Mouse (Mus musculus) lung, embryonic 15.5 days (tissue): Measurements from ENCODE around the gene Tnfaip6. TPM values are rescaled to one million over a fixed set of nuclear protein-coding genes. Genes with fewer than 3 reads are reported as not detected.

Source experiments
- ATAC-seq: fragments of 200-750 bp; cut with Nextera tagmentation; 2 replicates; pipeline ENCODE4 v1.8.0; 2017; ENCODE audit warnings: moderate number of reproducible peaks, borderline replicate concordance; ENCODE audit not compliant: low FRiP score, low TSS enrichment; ENCODE audit errors: extremely low read depth
- H3K27ac ChIP-seq: fragments of 300-500 bp; sonication (generic); 2 replicates; pipeline ENCODE4 v1.5.1; 2015; ENCODE audit warnings: moderate library complexity, mild to moderate bottlenecking, inconsistent platforms
- H3K27me3 ChIP-seq: fragments of 300-500 bp; sonication (generic); 2 replicates; pipeline ENCODE4 v1.6.1; 2015; ENCODE audit warnings: inconsistent platforms
- H3K36me3 ChIP-seq: fragments of 300-500 bp; sonication (generic); 2 replicates; pipeline ENCODE4 v1.6.1; 2015; ENCODE audit warnings: inconsistent platforms
- H3K4me1 ChIP-seq: fragments of 300-500 bp; sonication (generic); 2 replicates; pipeline ENCODE4 v1.6.1; 2015; ENCODE audit warnings: inconsistent platforms
- H3K4me2 ChIP-seq: fragments of 300-500 bp; sonication (generic); 2 replicates; pipeline ENCODE4 v1.6.1; 2015; ENCODE audit warnings: inconsistent platforms, mild to moderate bottlenecking, moderate library complexity
- H3K4me3 ChIP-seq: fragments of 300-500 bp; sonication (generic); 2 replicates; pipeline ENCODE4 v1.5.1; 2015; ENCODE audit warnings: mild to moderate bottlenecking, inconsistent platforms
- H3K9ac ChIP-seq: fragments of 300-500 bp; sonication (generic); 2 replicates; pipeline ENCODE4 v1.6.1; 2015; ENCODE audit warnings: inconsistent platforms
- H3K9me3 ChIP-seq: fragments of 300-500 bp; sonication (generic); 2 replicates; pipeline ENCODE4 v1.6.1; 2016; ENCODE audit warnings: inconsistent platforms
- WGBS: fragments of 180-500 bp; shearing (Covaris S2); methylation state at CpG from one replicate; pipeline ENCODE4 v1.1.7; 2015; 5-methylcytosine and 5-hydroxymethylcytosine counted together
- polyA plus RNA-seq: library from polyadenylated mRNA; unstranded; fragments of >200 nt; fragmentation: Nextera tagmentation; extraction: Ambion mirVana; gene quantifications from 2 replicates; pipeline ENCODE4 v1.2.1, GENCODE M21; 2015

The Tnfaip6 gene
- polyA plus RNA-seq, 1 experiment from 2014 or later, result 6.5 TPM

DNA sequence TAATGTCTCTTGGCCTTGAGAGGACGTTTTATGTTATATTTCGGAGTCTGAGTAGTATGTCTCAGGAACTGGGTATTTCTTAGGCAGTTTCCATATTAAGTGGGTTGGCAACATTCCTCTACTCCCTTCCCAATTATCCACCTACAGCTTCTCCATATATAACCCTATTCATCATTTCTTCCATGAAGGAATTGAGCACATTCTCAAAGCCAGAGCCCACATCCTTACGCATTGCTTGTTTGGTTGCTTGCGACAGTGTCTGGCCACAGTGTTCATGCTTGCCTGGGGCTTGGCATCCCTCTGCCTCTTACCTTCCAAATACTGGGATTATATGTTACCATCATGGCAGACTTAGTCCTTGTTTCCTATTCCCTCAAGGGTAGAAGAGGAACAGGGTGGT lies 3.2 kb upstream of the Tnfaip6 start:
- Histone ChIP-seq H3K9ac (no peak overlapping the region), H3K36me3 (no peaks in the 10 kb centered on the region), H3K4me1 (0 out of 2 replicates have a peak, but pooled peaks cover 2% of the 10 kb centered on the region), H3K27ac (no peak overlapping the region), H3K4me3 (no peak overlapping the region), H3K9me3 (no peaks in the 10 kb centered on the region), H3K4me2 (no peak overlapping the region), H3K27me3 (no peaks in the 10 kb centered on the region)
- ATAC-seq, result no peak
- 85% methylated on average over 4 of the region's 4 CpGs for WGBS

DNA sequence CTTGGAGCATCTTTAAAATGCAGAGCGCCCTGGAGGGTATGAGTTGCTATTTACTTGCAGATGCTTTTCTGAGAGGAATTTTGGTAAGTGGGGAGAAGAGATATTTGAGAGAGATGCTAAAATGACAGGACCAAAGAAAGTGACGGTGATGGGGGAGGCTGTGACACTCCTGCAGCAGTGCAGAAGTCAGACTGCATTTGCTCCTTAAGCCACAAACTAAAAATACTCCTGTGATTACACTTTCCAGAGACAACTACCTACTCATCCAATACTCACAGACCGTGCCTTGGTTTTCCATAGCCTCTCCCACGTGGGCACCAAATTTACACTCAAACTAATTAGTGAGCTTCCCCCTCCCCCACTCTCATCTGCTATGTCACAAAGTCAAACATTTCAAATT lies 2.7 kb upstream of the Tnfaip6 start:
- no peaks in the 10 kb centered on the region for H3K27me3 ChIP-seq
- no peak overlapping the region for H3K4me2 ChIP-seq
- H3K9ac ChIP-seq, result no peak overlapping the region
- 0 out of 2 replicates have a peak, but pooled peaks cover 2% of the 10 kb centered on the region for H3K4me1 ChIP-seq
- H3K36me3 ChIP-seq, result no peaks in the 10 kb centered on the region
- H3K9me3 ChIP-seq, result no peaks in the 10 kb centered on the region
- H3K27ac ChIP-seq, result no peak overlapping the region
- H3K4me3 ChIP-seq, result no peak overlapping the region
- no peak for ATAC-seq
- 63% methylated on average over 4 of the region's 4 CpGs for WGBS

DNA sequence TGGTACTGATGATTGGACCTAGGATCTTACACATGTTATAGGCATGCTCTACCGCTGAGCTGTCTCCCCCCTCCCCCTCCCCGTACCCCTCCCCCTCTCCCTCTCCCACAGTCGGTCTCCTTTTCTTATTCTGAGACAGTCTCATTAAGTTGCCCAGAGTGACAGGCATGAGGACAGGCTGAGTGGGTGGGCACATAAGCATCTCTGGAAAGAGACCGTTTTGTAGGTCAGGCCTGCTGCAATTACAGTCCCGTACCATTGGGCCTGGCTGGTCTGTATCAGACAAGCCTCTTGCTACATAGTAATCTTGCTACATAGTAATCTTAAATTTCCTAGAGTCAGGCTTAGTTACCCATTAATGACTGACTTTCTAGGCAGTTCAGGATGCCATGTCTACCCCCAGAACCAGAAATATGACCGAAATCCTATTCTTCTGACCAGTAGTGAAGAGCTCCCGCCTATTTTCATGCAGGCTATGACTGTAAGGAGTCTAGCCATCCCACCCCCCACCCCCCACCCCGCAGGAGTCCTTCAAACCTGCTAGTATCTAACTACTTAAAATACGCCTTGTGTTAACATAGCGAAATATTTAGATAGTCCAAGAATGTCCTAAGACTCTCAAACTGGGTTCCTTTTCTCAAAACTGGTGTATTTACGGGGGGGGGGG lies 747 bp upstream of the Tnfaip6 start:
- ATAC-seq, result peak; percentile 42; the same call in 1 of the 2 replicates
- 45% methylated on average over 9 of the region's 11 CpGs for WGBS
- Histone ChIP-seq H3K9me3 (no peaks in the 10 kb centered on the region), H3K4me1 (0 out of 2 replicates have a peak, but pooled peaks cover 2% of the 10 kb centered on the region), H3K4me2 (peak overlapping the region; percentile 53), H3K9ac (no peak overlapping the region), H3K27me3 (no peaks in the 10 kb centered on the region), H3K4me3 (peak overlapping the region; percentile 42), H3K36me3 (no peaks in the 10 kb centered on the region), H3K27ac (no peak overlapping the region)

DNA sequence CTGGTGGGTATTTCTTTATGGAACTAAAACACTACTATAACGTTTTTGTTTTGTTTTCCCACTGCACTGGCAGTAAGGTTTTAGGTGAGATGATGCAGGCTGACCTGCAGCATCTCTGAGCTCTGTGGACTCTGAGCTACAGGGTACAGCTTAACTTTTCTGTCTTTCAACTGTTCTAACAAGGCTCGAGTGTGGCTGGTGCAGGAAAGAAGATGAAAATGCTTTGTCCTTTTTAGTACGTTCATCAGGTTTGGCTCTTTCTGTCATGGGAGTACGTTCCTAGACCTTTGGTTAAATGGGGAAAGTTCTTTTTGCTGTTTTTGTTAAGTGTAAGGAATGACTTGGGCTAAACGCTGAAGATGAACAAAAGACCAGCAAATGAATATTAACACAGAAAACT lies 749 bp downstream of the Tnfaip6 start:
- Histone ChIP-seq H3K36me3 (no peaks in the 10 kb centered on the region), H3K4me3 (peak overlapping the region; percentile 42; the same call in 1 of the 2 replicates), H3K4me2 (peak overlapping the region; percentile 53), H3K4me1 (0 out of 2 replicates have a peak, but pooled peaks cover 2% of the 10 kb centered on the region), H3K27me3 (no peaks in the 10 kb centered on the region), H3K9me3 (no peaks in the 10 kb centered on the region), H3K9ac (no peak overlapping the region), H3K27ac (no peak overlapping the region)
- ATAC-seq, result no peak
- WGBS, result 56% methylated on average over 5 of the region's 5 CpGs

DNA sequence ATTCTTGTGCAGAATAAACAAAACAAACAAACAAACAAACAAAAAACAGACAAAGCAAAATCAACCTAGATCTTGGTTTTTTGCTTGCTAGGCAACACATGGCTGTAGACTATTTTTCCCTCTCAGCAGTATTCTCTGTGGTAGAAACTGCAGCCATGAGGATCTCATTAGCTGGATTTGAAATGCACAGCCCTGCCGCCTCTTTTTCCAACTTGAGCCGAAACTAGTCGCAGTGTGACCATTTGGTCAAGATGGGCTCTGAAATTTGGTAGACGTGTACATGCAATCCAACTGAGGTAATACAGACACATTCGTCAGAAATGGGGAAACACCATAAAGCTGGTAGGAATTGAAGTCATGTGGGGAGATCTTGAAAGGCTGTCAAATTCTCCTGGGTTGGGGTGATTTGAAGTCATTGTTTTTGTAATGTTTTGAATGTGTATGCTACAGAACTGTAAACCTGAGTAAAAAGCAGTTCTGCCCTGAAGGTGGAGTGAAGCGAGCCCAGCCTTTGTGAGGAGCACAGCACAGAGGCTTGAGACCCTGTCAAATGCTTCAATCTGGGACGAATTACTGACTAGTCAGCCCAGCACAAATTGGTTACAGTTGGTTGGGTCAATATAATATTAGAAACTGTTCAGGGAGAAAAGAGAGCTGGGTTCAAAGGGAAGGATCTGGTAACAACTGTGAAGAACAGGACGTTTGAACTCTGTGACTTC lies 1.4 kb downstream of the Tnfaip6 start:
- peak overlapping the region; percentile 12; the same call in 1 of the 2 replicates for H3K4me2 ChIP-seq
- no peak for ATAC-seq

DNA sequence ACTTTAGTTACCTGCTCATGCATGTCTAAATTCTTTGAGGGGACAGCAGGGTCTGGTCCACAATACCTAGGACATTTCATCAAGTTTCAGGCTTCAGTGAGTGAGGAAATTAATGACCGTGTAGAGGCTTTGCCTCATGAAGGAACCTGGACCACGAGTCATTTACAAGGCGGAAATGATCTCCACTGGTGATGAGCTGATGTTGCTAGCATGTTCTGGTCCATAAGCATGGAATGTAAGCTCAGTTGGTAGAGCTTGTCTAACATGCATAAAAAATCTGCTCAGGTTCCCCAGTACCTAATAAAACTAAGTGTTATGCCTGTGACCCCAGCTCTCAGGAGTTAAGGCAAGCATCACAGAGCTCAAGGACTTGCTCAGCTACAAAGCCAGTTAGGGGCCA lies 4.3 kb downstream of the Tnfaip6 start:
- no peak for ATAC-seq
- Histone ChIP-seq H3K4me2 (no peak overlapping the region), H3K4me3 (no peak overlapping the region), H3K27ac (no peak overlapping the region), H3K36me3 (no peaks in the 10 kb centered on the region), H3K4me1 (0 out of 2 replicates have a peak, but pooled peaks cover 2% of the 10 kb centered on the region), H3K27me3 (no peaks in the 10 kb centered on the region), H3K9me3 (no peaks in the 10 kb centered on the region), H3K9ac (no peak overlapping the region)
- WGBS, result 84% methylated on average over 3 of the region's 3 CpGs

More for the DNA sequence above, 1.4 kb downstream of the Tnfaip6 start:
- Histone ChIP-seq H3K27me3 (no peaks in the 10 kb centered on the region), H3K4me3 (no peak overlapping the region), H3K9ac (no peak overlapping the region), H3K4me1 (0 out of 2 replicates have a peak, but pooled peaks cover 2% of the 10 kb centered on the region), H3K9me3 (no peaks in the 10 kb centered on the region), H3K27ac (no peak overlapping the region), H3K36me3 (no peaks in the 10 kb centered on the region)
- 78% methylated on average over 8 of the region's 8 CpGs for WGBS

DNA sequence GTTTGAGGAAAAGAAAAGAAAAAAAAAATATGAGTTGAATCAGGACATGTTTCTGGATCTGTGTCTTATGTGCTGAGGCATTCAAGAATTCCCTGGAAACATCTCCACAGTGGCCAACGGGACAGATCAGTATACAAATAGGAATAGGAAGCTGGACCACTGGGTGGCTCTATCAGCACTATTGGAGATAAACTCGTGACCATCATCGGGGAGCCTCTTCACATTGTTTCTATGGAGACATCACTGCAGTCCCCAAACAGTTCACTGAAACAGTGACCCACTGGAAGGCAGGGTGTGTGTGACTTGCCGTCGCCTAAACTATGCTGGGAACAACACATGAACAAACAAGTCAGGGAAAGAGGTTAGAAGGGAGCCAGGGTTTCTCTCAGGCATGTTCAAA lies 4.9 kb downstream of the Tnfaip6 start:
- H3K27ac ChIP-seq, result no peak overlapping the region
- no peak overlapping the region for H3K9ac ChIP-seq
- H3K4me3 ChIP-seq, result no peak overlapping the region
- no peaks in the 10 kb centered on the region for H3K9me3 ChIP-seq
- 44% methylated on average over 5 of the region's 5 CpGs for WGBS
- no peaks in the 10 kb centered on the region for H3K27me3 ChIP-seq
- 0 out of 2 replicates have a peak, but pooled peaks cover 2% of the 10 kb centered on the region for H3K4me1 ChIP-seq
- no peak for ATAC-seq
- H3K36me3 ChIP-seq, result no peaks in the 10 kb centered on the region
- H3K4me2 ChIP-seq, result no peak overlapping the region

DNA sequence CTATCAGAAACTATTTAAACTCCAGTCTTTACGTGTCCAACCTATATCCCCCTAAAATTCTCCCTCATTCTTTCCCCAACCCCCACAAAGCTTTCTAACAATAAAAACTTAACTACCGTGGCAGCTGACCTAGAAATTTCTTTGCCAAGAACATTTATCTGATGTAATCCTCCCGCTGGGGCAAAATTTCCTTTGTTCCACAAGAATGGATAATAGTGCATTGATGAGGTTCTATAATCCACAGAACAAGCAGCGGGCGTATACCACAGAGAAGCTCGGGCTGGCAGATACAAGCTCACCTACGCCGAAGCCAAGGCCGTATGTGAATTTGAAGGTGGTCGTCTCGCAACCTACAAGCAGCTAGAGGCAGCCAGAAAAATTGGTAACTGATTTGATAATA lies 5.7 kb downstream of the Tnfaip6 start:
- no peak for ATAC-seq
- Histone ChIP-seq H3K36me3 (no peaks in the 10 kb centered on the region), H3K4me1 (no peaks in the 10 kb centered on the region), H3K27ac (no peak overlapping the region), H3K4me3 (no peak overlapping the region), H3K9ac (no peak overlapping the region), H3K4me2 (no peak overlapping the region), H3K9me3 (no peaks in the 10 kb centered on the region), H3K27me3 (no peaks in the 10 kb centered on the region)
- WGBS, result 90% methylated on average over 11 of the region's 11 CpGs

DNA sequence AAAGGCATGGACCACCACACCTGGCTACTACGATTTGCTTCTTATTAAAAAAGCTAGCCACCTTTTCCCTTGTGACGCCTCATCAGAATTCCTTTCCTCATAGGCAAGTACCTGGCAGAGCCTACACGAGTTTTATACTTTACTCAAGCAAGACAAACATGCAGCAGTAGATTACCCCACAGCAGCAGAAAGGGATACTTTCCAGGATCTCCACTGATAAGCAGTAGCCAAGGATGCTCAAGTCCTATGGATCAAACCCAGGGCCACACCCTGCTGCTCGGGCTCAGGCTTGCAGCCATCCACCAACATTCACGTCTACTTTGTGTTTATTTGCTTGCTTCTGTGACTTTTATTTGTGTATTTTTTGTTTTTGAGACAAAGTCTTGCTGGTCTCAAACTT lies 8.2 kb downstream of the Tnfaip6 start:
- ATAC-seq, result no peak
- H3K4me2 ChIP-seq, result no peak overlapping the region
- WGBS, result 68% methylated on average over 5 of the region's 5 CpGs
- H3K9me3 ChIP-seq, result no peaks in the 10 kb centered on the region
- H3K36me3 ChIP-seq, result no peaks in the 10 kb centered on the region
- H3K4me3 ChIP-seq, result no peak overlapping the region
- H3K4me1 ChIP-seq, result no peaks in the 10 kb centered on the region
- no peak overlapping the region for H3K27ac ChIP-seq
- H3K27me3 ChIP-seq, result no peaks in the 10 kb centered on the region
- no peak overlapping the region for H3K9ac ChIP-seq

DNA sequence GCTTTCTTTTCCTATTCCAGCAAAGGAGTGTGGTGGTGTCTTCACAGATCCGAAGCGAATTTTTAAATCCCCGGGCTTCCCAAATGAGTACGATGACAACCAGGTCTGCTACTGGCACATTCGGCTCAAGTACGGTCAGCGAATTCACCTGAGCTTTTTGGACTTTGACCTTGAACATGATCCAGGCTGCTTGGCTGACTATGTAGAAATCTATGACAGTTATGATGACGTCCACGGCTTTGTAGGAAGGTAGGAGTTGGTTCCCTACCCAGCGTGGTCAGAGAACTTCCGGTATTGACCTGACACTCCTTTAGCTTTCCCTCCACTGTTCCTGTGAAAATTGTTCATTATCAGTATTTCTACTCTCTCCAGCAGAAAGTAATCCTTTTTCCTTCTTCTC lies 13.0 kb downstream of the Tnfaip6 start:
- WGBS, result 89% methylated on average over 11 of the region's 11 CpGs
- ATAC-seq, result no peak
- Histone ChIP-seq H3K9ac (no peak overlapping the region), H3K4me3 (no peak overlapping the region), H3K4me2 (no peak overlapping the region), H3K27me3 (no peaks in the 10 kb centered on the region), H3K36me3 (no peaks in the 10 kb centered on the region), H3K27ac (no peak overlapping the region), H3K9me3 (no peaks in the 10 kb centered on the region), H3K4me1 (no peaks in the 10 kb centered on the region)

DNA sequence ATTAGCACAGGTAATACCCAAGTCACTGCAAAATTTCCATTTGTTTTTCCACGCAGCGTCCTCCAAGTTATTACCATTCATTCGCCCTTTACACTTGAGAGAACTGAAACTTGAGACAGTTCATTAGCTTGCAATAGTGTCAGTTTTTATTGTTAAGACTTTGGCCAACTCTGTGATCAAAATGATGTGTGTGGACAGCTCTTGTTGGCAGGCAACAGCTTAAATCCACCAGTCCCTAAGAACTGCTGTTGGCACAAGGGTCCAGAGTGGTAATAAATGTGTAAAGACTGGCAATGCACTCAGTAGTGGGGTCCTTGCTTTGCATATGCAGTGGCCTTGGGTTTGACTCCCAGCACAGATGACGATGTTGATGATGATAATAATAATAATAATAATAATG lies 14.5 kb downstream of the Tnfaip6 start:
- Histone ChIP-seq H3K27ac (no peak overlapping the region), H3K27me3 (no peaks in the 10 kb centered on the region), H3K9me3 (no peaks in the 10 kb centered on the region), H3K4me2 (no peak overlapping the region), H3K4me1 (no peaks in the 10 kb centered on the region), H3K4me3 (no peak overlapping the region), H3K9ac (no peak overlapping the region), H3K36me3 (no peaks in the 10 kb centered on the region)
- no peak for ATAC-seq
- 76% methylated on average over 4 of the region's 4 CpGs for WGBS

DNA sequence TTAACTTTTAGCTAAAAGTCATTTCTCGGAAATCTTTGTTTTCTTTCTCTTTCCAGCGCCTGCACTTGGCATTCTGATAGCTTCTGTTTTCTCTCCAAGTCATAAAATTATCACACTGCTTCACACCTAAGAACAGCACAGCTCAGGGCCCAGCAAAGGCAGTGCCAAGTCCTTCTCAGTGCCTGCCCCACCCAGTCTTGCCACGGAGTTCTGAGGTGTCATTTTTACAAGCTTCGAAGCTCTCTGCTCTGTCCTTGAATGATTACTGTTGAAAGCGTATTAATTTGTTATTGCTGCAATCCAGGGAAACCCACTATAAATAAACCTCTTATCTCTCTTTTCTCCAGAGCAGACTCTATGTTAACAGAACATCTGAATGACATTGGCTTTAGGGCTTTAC lies 15.7 kb downstream of the Tnfaip6 start:
- no peaks in the 10 kb centered on the region for H3K4me1 ChIP-seq
- no peak for ATAC-seq
- H3K27me3 ChIP-seq, result no peaks in the 10 kb centered on the region
- 41% methylated on average over 5 of the region's 5 CpGs for WGBS
- H3K27ac ChIP-seq, result no peak overlapping the region
- H3K4me2 ChIP-seq, result no peak overlapping the region
- no peak overlapping the region for H3K4me3 ChIP-seq
- H3K36me3 ChIP-seq, result no peaks in the 10 kb centered on the region
- H3K9ac ChIP-seq, result no peak overlapping the region
- no peaks in the 10 kb centered on the region for H3K9me3 ChIP-seq
